Mouse (Mus musculus) stomach, embryonic 16.5 days (tissue): Measurements from ENCODE around the gene Mitf. TPM values are rescaled to one million over a fixed set of nuclear protein-coding genes. Genes with fewer than 3 reads are reported as not detected.

Source experiments
- ATAC-seq: fragments of 200-750 bp; cut with Nextera tagmentation; 2 replicates; pipeline ENCODE4 v1.8.0; 2017; ENCODE audit warnings: moderate number of reproducible peaks, moderate TSS enrichment; ENCODE audit not compliant: insufficient read depth, low FRiP score
- H3K27ac ChIP-seq: fragments of 300-500 bp; sonication (generic); 2 replicates; pipeline ENCODE4 v1.5.1; 2014; ENCODE audit warnings: low read length
- H3K27me3 ChIP-seq: fragments of 300-500 bp; sonication (generic); 2 replicates; pipeline ENCODE4 v1.6.1; 2014; ENCODE audit warnings: low read length, control low read depth, mixed read lengths; ENCODE audit not compliant: control insufficient read depth, insufficient read depth
- H3K36me3 ChIP-seq: fragments of 300-500 bp; sonication (generic); 2 replicates; pipeline ENCODE4 v1.6.1; 2014; ENCODE audit warnings: low read length; ENCODE audit not compliant: control insufficient read depth, insufficient read depth
- H3K4me1 ChIP-seq: fragments of 300-500 bp; sonication (generic); 2 replicates; pipeline ENCODE4 v1.6.1; 2014; ENCODE audit warnings: low read length, control low read depth, mixed read lengths; ENCODE audit not compliant: control insufficient read depth, insufficient read depth
- H3K4me2 ChIP-seq: fragments of 300-500 bp; sonication (generic); 2 replicates; pipeline ENCODE4 v1.6.1; 2014; ENCODE audit warnings: low read depth, low read length, mixed read lengths
- H3K4me3 ChIP-seq: fragments of 300-500 bp; sonication (generic); replicated peaks from 2 replicates; pipeline ENCODE4 v1.5.1; 2014; ENCODE audit warnings: mild to moderate bottlenecking, low read length
- H3K9ac ChIP-seq: fragments of 300-500 bp; sonication (generic); 2 replicates; pipeline ENCODE4 v1.6.1; 2014; ENCODE audit warnings: low read length
- H3K9me3 ChIP-seq: fragments of 300-500 bp; sonication (generic); replicated peaks from 2 replicates; pipeline ENCODE4 v1.6.1; 2016; ENCODE audit warnings: low read length, control low read depth; ENCODE audit not compliant: control insufficient read depth
- WGBS: fragments of 180-500 bp; shearing (Covaris S2); extraction: QIAGEN DNeasy Blood & Tissue Kit; methylation state at CpG from one replicate; pipeline ENCODE4 v1.1.7; 2014; 5-methylcytosine and 5-hydroxymethylcytosine counted together
- polyA plus RNA-seq: library from polyadenylated mRNA; unstranded; fragments of >200 nt; fragmentation: Nextera tagmentation; extraction: Ambion mirVana; gene quantifications from 2 replicates; pipeline ENCODE4 v1.2.1, GENCODE M21; 2015

Mitf gene
- polyA plus RNA-seq, 1 experiment from 2014 or later, result 2.0 TPM

GRCm38 (mm10) chr6:97956121-97956520, 149.3 kb downstream of the Mitf start:
- no peaks in the 10 kb centered on the region for H3K27me3 ChIP-seq
- H3K36me3 ChIP-seq, result no peaks in the 10 kb centered on the region
- no peaks in the 10 kb centered on the region for H3K9me3 ChIP-seq
- H3K4me3 ChIP-seq, result no peak overlapping the region
- no peaks in the 10 kb centered on the region for H3K4me1 ChIP-seq
- 71% methylated on average over 6 of the region's 6 CpGs for WGBS
- no peak overlapping the region for H3K27ac ChIP-seq
- no peak overlapping the region for H3K4me2 ChIP-seq
- no peak overlapping the region for H3K9ac ChIP-seq
- ATAC-seq, result no peak

- Histone ChIP-seq H3K4me3 (no peak overlapping the region), H3K4me1 (no peaks in the 10 kb centered on the region), H3K9me3 (no peaks in the 10 kb centered on the region), H3K27ac (no peak overlapping the region), H3K4me2 (0 out of 2 replicates have a peak overlapping the region, but pooled peaks have one; percentile 14), H3K36me3 (no peaks in the 10 kb centered on the region), H3K27me3 (no peaks in the 10 kb centered on the region), H3K9ac (no peak overlapping the region)
- WGBS, result 68% methylated on average over 10 of the region's 10 CpGs
- no peak for ATAC-seq
Measured at GRCm38 (mm10) chr6:97956636-97957035, 149.8 kb downstream of the Mitf start.

DNA sequence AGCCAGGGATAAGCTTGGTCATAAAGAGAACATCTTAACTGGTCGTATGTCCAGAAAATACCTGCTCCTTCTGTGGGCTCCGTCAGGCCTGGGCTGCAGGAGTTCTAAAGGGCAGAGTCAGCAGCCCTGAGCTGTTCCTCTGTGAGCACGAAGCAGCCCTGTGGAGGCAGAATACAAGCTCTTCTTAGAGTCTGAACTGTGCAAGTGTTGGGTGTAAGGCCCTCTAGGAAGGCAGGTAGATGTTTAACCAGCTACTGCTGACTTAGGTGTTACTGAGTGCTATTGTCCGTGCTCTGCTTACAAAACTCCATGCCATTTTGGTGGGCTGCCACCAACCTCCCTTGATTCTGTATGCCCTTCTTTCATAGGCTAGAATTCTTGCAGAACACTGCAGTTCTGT, 151.4 kb downstream of the Mitf start:
- Histone ChIP-seq H3K27me3 (no peaks in the 10 kb centered on the region), H3K36me3 (no peaks in the 10 kb centered on the region), H3K9ac (no peak overlapping the region), H3K4me3 (no peak overlapping the region), H3K4me2 (no peak overlapping the region), H3K4me1 (no peaks in the 10 kb centered on the region), H3K9me3 (no peaks in the 10 kb centered on the region), H3K27ac (no peak overlapping the region)
- no peak for ATAC-seq
- 65% methylated on average over 4 of the region's 4 CpGs for WGBS

- WGBS, result 50% methylated on average over 2 of the region's 2 CpGs
- Histone ChIP-seq H3K9me3 (no peaks in the 10 kb centered on the region), H3K4me2 (no peak overlapping the region), H3K36me3 (no peaks in the 10 kb centered on the region), H3K27ac (no peak overlapping the region), H3K27me3 (no peaks in the 10 kb centered on the region), H3K9ac (no peak overlapping the region), H3K4me1 (no peaks in the 10 kb centered on the region), H3K4me3 (no peak overlapping the region)
- no peak for ATAC-seq
Measured at GRCm38 (mm10) chr6:97961776-97962175, 154.9 kb downstream of the Mitf start.

DNA sequence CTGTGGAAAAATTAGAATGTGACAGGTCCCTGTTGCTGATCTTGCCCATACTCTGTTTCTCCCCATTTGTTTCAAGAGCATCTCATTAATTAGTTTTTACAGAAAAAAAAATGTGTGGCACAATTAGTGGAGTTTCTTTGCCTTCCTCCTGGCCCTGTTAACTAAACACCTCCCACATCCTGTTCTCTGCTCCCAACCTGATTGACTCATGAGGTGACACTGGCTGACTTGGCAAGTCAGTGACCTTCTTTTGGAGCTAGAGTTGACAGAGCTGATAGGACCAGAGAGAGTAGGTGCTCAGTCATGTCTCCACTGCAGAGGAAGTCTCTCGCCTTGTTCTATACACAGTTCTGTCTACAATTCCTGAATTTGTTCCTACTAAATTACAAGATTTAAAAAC, 155.5 kb downstream of the Mitf start:
- H3K27me3 ChIP-seq, result no peaks in the 10 kb centered on the region
- H3K9me3 ChIP-seq, result no peaks in the 10 kb centered on the region
- no peak overlapping the region for H3K4me2 ChIP-seq
- no peaks in the 10 kb centered on the region for H3K4me1 ChIP-seq
- ATAC-seq, result no peak
- H3K36me3 ChIP-seq, result no peaks in the 10 kb centered on the region
- no peak overlapping the region for H3K27ac ChIP-seq
- WGBS, result 69% methylated on average over 1 of the region's 1 CpGs
- no peak overlapping the region for H3K9ac ChIP-seq
- H3K4me3 ChIP-seq, result no peak overlapping the region

GRCm38 (mm10) chr6:97964750-97965149, 157.9 kb downstream of the Mitf start:
- no peak overlapping the region for H3K27ac ChIP-seq

GRCm38 (mm10) chr6:97981668-97982067, 174.8 kb downstream of the Mitf start:
- 73% methylated on average over 9 of the region's 9 CpGs for WGBS
- Histone ChIP-seq H3K9me3 (no peaks in the 10 kb centered on the region), H3K4me3 (no peak overlapping the region), H3K4me2 (no peak overlapping the region), H3K4me1 (no peaks in the 10 kb centered on the region), H3K36me3 (no peaks in the 10 kb centered on the region), H3K27me3 (no peaks in the 10 kb centered on the region), H3K9ac (no peak overlapping the region), H3K27ac (no peak overlapping the region)
- ATAC-seq, result no peak

More at GRCm38 (mm10) chr6:97964750-97965149, 157.9 kb downstream of the Mitf start:
- H3K9me3 ChIP-seq, result no peaks in the 10 kb centered on the region
- no peak overlapping the region for H3K4me3 ChIP-seq
- H3K9ac ChIP-seq, result no peak overlapping the region
- 73% methylated on average over 3 of the region's 3 CpGs for WGBS
- no peaks in the 10 kb centered on the region for H3K36me3 ChIP-seq
- H3K27me3 ChIP-seq, result no peaks in the 10 kb centered on the region
- no peak for ATAC-seq
- no peak overlapping the region for H3K4me2 ChIP-seq
- no peaks in the 10 kb centered on the region for H3K4me1 ChIP-seq

GRCm38 (mm10) chr6:97985658-97986057, 178.8 kb downstream of the Mitf start:
- WGBS, result 64% methylated on average over 9 of the region's 9 CpGs
- no peak for ATAC-seq
- H3K4me1 ChIP-seq, result no peaks in the 10 kb centered on the region
- no peaks in the 10 kb centered on the region for H3K36me3 ChIP-seq
- H3K27ac ChIP-seq, result no peak overlapping the region
- H3K4me3 ChIP-seq, result no peak overlapping the region
- no peaks in the 10 kb centered on the region for H3K9me3 ChIP-seq
- H3K4me2 ChIP-seq, result no peak overlapping the region
- no peaks in the 10 kb centered on the region for H3K27me3 ChIP-seq
- H3K9ac ChIP-seq, result no peak overlapping the region

DNA sequence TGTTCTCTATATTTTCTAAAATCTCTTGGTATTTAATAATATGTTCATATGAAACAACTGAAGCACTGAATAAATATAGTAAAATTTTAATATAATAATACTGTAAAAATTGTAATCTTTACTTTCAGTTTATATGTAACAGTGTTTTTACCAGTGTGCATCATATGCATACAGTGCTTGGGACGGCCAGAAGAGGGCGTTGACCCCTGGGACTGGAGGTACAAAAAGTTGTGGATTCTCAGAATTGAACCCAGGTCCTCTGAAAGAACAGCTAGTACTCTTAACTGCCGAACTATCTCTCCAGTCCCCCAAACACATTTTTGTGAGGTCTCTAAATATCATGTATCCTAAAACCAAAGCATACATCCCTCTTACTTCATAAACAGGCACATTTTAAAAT, 179.6 kb downstream of the Mitf start:
- ATAC-seq, result no peak
- H3K36me3 ChIP-seq, result no peaks in the 10 kb centered on the region
- no peak overlapping the region for H3K9ac ChIP-seq
- no peak overlapping the region for H3K4me3 ChIP-seq
- H3K4me2 ChIP-seq, result no peak overlapping the region
- no peaks in the 10 kb centered on the region for H3K27me3 ChIP-seq
- H3K4me1 ChIP-seq, result no peaks in the 10 kb centered on the region
- 81% methylated on average over 3 of the region's 3 CpGs for WGBS
- H3K27ac ChIP-seq, result no peak overlapping the region
- H3K9me3 ChIP-seq, result no peaks in the 10 kb centered on the region

- no peak overlapping the region for H3K4me3 ChIP-seq
- WGBS, result 89% methylated on average over 12 of the region's 12 CpGs
- ATAC-seq, result no peak
Measured at GRCm38 (mm10) chr6:97993507-97993906, 186.7 kb downstream of the Mitf start.

More at GRCm38 (mm10) chr6:97993507-97993906, 186.7 kb downstream of the Mitf start:
- Histone ChIP-seq H3K36me3 (no peaks in the 10 kb centered on the region), H3K27ac (no peak overlapping the region), H3K4me1 (no peaks in the 10 kb centered on the region), H3K27me3 (no peaks in the 10 kb centered on the region), H3K9ac (no peak overlapping the region), H3K9me3 (no peaks in the 10 kb centered on the region), H3K4me2 (no peak overlapping the region)
